ENCODE assay signal across 26 mouse cellular contexts in the genomic region with DNA sequence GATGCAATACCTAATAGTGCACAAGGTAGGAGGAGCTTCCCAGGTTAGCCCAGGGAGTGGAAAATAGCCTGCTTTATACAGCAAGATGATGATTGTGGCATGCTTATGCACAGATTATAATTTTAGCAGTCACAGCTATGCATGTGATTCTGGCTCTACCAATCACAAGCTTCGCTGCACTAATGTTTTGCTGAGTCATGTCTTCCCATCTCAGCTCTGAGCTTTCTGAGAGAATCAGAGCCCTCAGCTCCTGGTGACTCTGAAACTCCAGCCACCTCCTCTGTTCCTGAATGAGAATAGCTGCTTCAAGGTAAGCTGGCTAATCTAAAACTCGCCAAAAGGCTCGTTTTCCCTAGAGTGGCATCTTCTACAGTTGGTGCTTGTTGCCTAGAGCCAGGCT. TPM values are rescaled to one million over a fixed set of nuclear protein-coding genes. Genes with fewer than 3 reads are reported as not detected.
"Had no signal": no experiment of that assay in that cellular context is flagged by ENCODE, and none has a peak within 500 bp of the region (broad histone marks: within the 10 kb centered on the region; RNA-seq: fewer than 3 reads in every experiment).

No protein-coding gene starts in this region.

- DNase-seq: kidney, adult 9 months; kidney, postnatal 14 days; layer of hippocampus, adult 9-11 months; liver, embryonic 13.5 days; lung, adult 2 months; right cerebral cortex, adult 18-20 months; right cerebral cortex, postnatal 14 days; right cerebral cortex, postnatal 4 days; thymus, adult 2 months; thymus, postnatal 14 days; thymus, postnatal 4 days had no signal

- H3K4me3 ChIP-seq: layer of hippocampus, adult 2 months; liver, embryonic 13.5 days; midbrain, embryonic 13.5 days had no signal

- H3K27ac ChIP-seq: layer of hippocampus, adult 2 months; liver, embryonic 13.5 days; macrophage; midbrain, embryonic 13.5 days; stomach, postnatal 0 days had no signal

- H3K9me3 ChIP-seq: liver, embryonic 13.5 days had no signal

- H3K4me1 ChIP-seq: liver, embryonic 13.5 days; midbrain, embryonic 13.5 days had no signal

- H3K27me3 ChIP-seq: liver, embryonic 13.5 days; midbrain, embryonic 13.5 days had no signal

- H3K9ac ChIP-seq: liver, embryonic 13.5 days; midbrain, embryonic 13.5 days had no signal

RNA-seq across cellular contexts. Expression of a gene that starts 30.2 kb away (rescaled TPM):
- total RNA-seq: layer of hippocampus, adult 2 months; layer of hippocampus, postnatal 25 days; left cerebral cortex, adult 18-20 months; left cerebral cortex, postnatal 25 days; liver, adult 2 months; megakaryocyte, adult 5-6 weeks; midbrain, postnatal 0 days had no signal
- polyA plus RNA-seq: kidney, embryonic 16.5 days; liver, adult 2 months; liver, embryonic 13.5 days; lung, adult 2 months; lung, embryonic 16.5 days; macrophage; midbrain, embryonic 13.5 days; midbrain, postnatal 0 days; neural tube, embryonic 11.5 days; neural tube, embryonic 14.5 days; stomach, embryonic 14.5 days; stomach, postnatal 0 days; thymus, adult 2 months had no signal
